Mouse (Mus musculus): ENCODE results near the gene Gm14862. TPM values are rescaled to one million over a fixed set of nuclear protein-coding genes. Genes with fewer than 3 reads are reported as not detected.
"Not testable (repeated sequence)": the region's sequence is repeated elsewhere in the genome, so short reads cannot be mapped to it uniquely, and the experiment has no call there.

The Gm14862 gene
- total RNA-seq (2021): not detected
- long read RNA-seq, experiment 1: 0 reads
- long read RNA-seq, experiment 2: 0 reads

GRCm38 (mm10) chrX:9256766-9257165 is at the start of gene Gm14862:
Gm14862 (minus strand) TSS chrX:9256899.
- no peak for DNase-seq (ENCODE audit: low spot score in 2 of 2)

GRCm38 (mm10) chrX:9303455-9303854 is 46.8 kb upstream of the Gm14862 start:
- DNase-seq (ENCODE audit: low spot score in 2 of 2): no peak

GRCm38 (mm10) chrX:9302791-9303190 is 46.1 kb upstream of the Gm14862 start:
- DNase-seq (ENCODE audit: low spot score in 2 of 2): no peak

GRCm38 (mm10) chrX:9298413-9298864 is 41.7 kb upstream of the Gm14862 start:
- no peak for DNase-seq (ENCODE audit: low spot score in 2 of 2)

GRCm38 (mm10) chrX:9293140-9293829 is 36.6 kb upstream of the Gm14862 start:
- DNase-seq (ENCODE audit: low spot score in 2 of 2): not testable (repeated sequence)

- DNase-seq (ENCODE audit: low spot score in 2 of 2): not testable (repeated sequence)
These were observed 26.8 kb upstream of the Gm14862 start, which contains the start of gene H2al1m for GRCm38 (mm10) chrX:9283464-9283863. H2al1m (plus strand) TSS chrX:9283764.

GRCm38 (mm10) chrX:9274321-9274720 is 17.6 kb upstream of the Gm14862 start:
- no peak for DNase-seq (ENCODE audit: low spot score in 2 of 2)

- no peak for DNase-seq (ENCODE audit: low spot score in 2 of 2)
These were observed 16.8 kb upstream of the Gm14862 start for GRCm38 (mm10) chrX:9273377-9274002.

- peak; percentile 31 to 37 for DNase-seq (ENCODE audit: low spot score in 2 of 2)
These were observed 16.0 kb upstream of the Gm14862 start, which contains the start of gene Xk for GRCm38 (mm10) chrX:9272460-9273361. Xk (plus strand) TSS chrX:9272756.

- DNase-seq (ENCODE audit: low spot score in 2 of 2): no peak
These were observed 15.3 kb upstream of the Gm14862 start for GRCm38 (mm10) chrX:9271947-9272459.

- no peak for DNase-seq (ENCODE audit: low spot score in 2 of 2)
These were observed 14.4 kb upstream of the Gm14862 start for GRCm38 (mm10) chrX:9271112-9271511.

GRCm38 (mm10) chrX:9259267-9259666 is 2.6 kb upstream of the Gm14862 start:
- DNase-seq (ENCODE audit: low spot score in 2 of 2): no peak

- no peak for DNase-seq (ENCODE audit: low spot score in 2 of 2)
These were observed 1.1 kb upstream of the Gm14862 start for GRCm38 (mm10) chrX:9257831-9258230.

GRCm38 (mm10) chrX:9254901-9255300 is 1.8 kb downstream of the Gm14862 start:
- DNase-seq (ENCODE audit: low spot score in 2 of 2): no peak

- DNase-seq (ENCODE audit: low spot score in 2 of 2): no peak
These were observed 2.7 kb downstream of the Gm14862 start for GRCm38 (mm10) chrX:9253990-9254389.

GRCm38 (mm10) chrX:9248911-9249310 is 7.8 kb downstream of the Gm14862 start:
- DNase-seq (ENCODE audit: low spot score in 2 of 2): no peak

- DNase-seq (ENCODE audit: low spot score in 2 of 2): no peak
These were observed 11.9 kb downstream of the Gm14862 start for GRCm38 (mm10) chrX:9244603-9245336.

- DNase-seq (ENCODE audit: low spot score in 2 of 2): no peak
These were observed 13.3 kb downstream of the Gm14862 start for GRCm38 (mm10) chrX:9243381-9243864.

- no peak for DNase-seq (ENCODE audit: low spot score in 2 of 2)
These were observed 15.7 kb downstream of the Gm14862 start for GRCm38 (mm10) chrX:9240737-9241591.

Data from left cerebral cortex, adult 18-20 months (tissue).